Mouse (Mus musculus) myocyte (in vitro differentiated cells): Measurements from ENCODE around the gene Aifm1.

Experiments used
- CEBPB ChIP-seq: IDR thresholded peaks from 2 replicates; pipeline ENCODE4 v1.6.1; 2011; ENCODE audit warnings: mild to moderate bottlenecking, moderate library complexity; ENCODE audit not compliant: poor library complexity, insufficient read depth, severe bottlenecking
- E2F4 ChIP-seq: IDR thresholded peaks from one replicate; pipeline ENCODE4 v1.6.1; 2011; ENCODE audit warnings: mild to moderate bottlenecking, control low read depth, moderate library complexity; ENCODE audit not compliant: insufficient read depth
- MAX ChIP-seq: IDR thresholded peaks from one replicate; pipeline ENCODE4 v1.6.1; 2011; ENCODE audit warnings: low read depth, mild to moderate bottlenecking, control low read depth
- MYOD1 ChIP-seq, 3 experiments: IDR thresholded peaks; one replicate each; pipeline ENCODE4 v1.6.1; 2011; ENCODE audit warnings: control low read depth in 2 of 3, low read depth in 2 of 3, mild to moderate bottlenecking in 2 of 3, moderate library complexity in 1 of 3; ENCODE audit not compliant: insufficient read length in 2 of 3, control insufficient read depth in 1 of 3
- MYOG ChIP-seq, 3 experiments: IDR thresholded peaks; one replicate each; pipeline ENCODE4 v1.6.1; 2011; ENCODE audit warnings: control low read depth in 2 of 3, low read depth in 2 of 3, mild to moderate bottlenecking in 2 of 3; ENCODE audit not compliant: insufficient read length in 2 of 3, control insufficient read depth in 1 of 3, insufficient read depth in 1 of 3
- POLR2A ChIP-seq: IDR thresholded peaks from one replicate; pipeline ENCODE4 v1.6.1; 2011; ENCODE audit warnings: low read depth, mild to moderate bottlenecking, control low read depth, moderate library complexity; ENCODE audit not compliant: insufficient read length
- POLR2AphosphoS2 ChIP-seq: IDR thresholded peaks from one replicate; pipeline ENCODE4 v1.6.1; 2011; ENCODE audit warnings: low read depth, control low read depth; ENCODE audit not compliant: insufficient read length
- REST ChIP-seq: IDR thresholded peaks from one replicate; pipeline ENCODE4 v1.6.1; 2011; ENCODE audit warnings: mild to moderate bottlenecking, control low read depth, moderate library complexity; ENCODE audit not compliant: insufficient read depth, insufficient read length
- TCF12 ChIP-seq: IDR thresholded peaks from one replicate; pipeline ENCODE4 v1.6.1; 2011; ENCODE audit warnings: mild to moderate bottlenecking, control low read depth; ENCODE audit not compliant: poor library complexity, insufficient read depth, severe bottlenecking
- TCF3 ChIP-seq: IDR thresholded peaks from one replicate; pipeline ENCODE4 v1.6.1; 2011; ENCODE audit warnings: low read depth, control low read depth; ENCODE audit not compliant: insufficient read length
- USF1 ChIP-seq: IDR thresholded peaks from one replicate; pipeline ENCODE4 v1.6.1; 2011; ENCODE audit warnings: low read depth, mild to moderate bottlenecking, control low read depth, moderate library complexity

GRCm38 (mm10) chrX:48518808-48519548 lies 5.6 kb upstream of the Aifm1 start, which contains the start of gene Rab33a:
- TF ChIP-seq CEBPB: no peak
- no peak for TF ChIP-seq MYOG (IDR thresholded peaks at IDR 0.05; ENCODE audit: control insufficient read depth in 1 of 3, insufficient read depth in 1 of 3, insufficient read length in 2 of 3, low read depth in 2 of 3)
- no peak for TF ChIP-seq E2F4
- TF ChIP-seq REST: no peak
- TF ChIP-seq TCF3: no peak
- no peak for TF ChIP-seq POLR2A
- no peak for TF ChIP-seq MAX
- no peak for TF ChIP-seq POLR2AphosphoS2
- no peak for TF ChIP-seq TCF12
- TF ChIP-seq USF1: no peak
- no peak for TF ChIP-seq MYOD1 (IDR thresholded peaks at IDR 0.05; ENCODE audit: control insufficient read depth in 1 of 3, insufficient read length in 2 of 3, low read depth in 2 of 3)
